Mouse (Mus musculus) thymus, adult 2 months (tissue): Measurements from ENCODE around the gene Tm9sf2.
"Not testable (repeated sequence)": the region's sequence is repeated elsewhere in the genome, so short reads cannot be mapped to it uniquely, and the experiment has no call there.

Experiments used
- CTCF ChIP-seq: fragments of 200-500 bp; IDR thresholded peaks from 2 replicates; pipeline ENCODE4 v1.5.1; 2012; ENCODE audit warnings: mild to moderate bottlenecking, control low read depth, low read length, moderate library complexity, borderline replicate concordance; ENCODE audit not compliant: control insufficient read depth, poor library complexity, insufficient read depth; ENCODE audit errors: extremely low read depth
- POLR2A ChIP-seq: fragments of 200-500 bp; IDR thresholded peaks from 2 replicates; pipeline ENCODE4 v1.6.1; 2012; ENCODE audit warnings: mild to moderate bottlenecking, low read length, control low read depth, moderate library complexity; ENCODE audit not compliant: control insufficient read depth, poor library complexity, insufficient read depth; ENCODE audit errors: extremely low read depth

GRCm38 (mm10) chr14:122101890-122102289, 4.9 kb upstream of the Tm9sf2 start:
- TF ChIP-seq CTCF, POLR2A: not testable (repeated sequence)
